Mouse (Mus musculus): ENCODE measurements around the gene Exo5. TPM values are rescaled to one million over a fixed set of nuclear protein-coding genes. Genes with fewer than 3 reads are reported as not detected.
A peak's percentile ranks its signal among the peaks of the same experiment; 100 is the strongest.

Exo5 gene
- total and polyA plus RNA-seq, 2 experiments from 2014 or later = 8.6 to 13.4 TPM

GRCm38 (mm10) chr4:120930736-120931135, 5.9 kb upstream of the Exo5 start:
- DNase-seq (ENCODE audit: low spot score) (no peak), ATAC-seq (no peak)
- no peak for TF ChIP-seq CTCF (IDR thresholded peaks at IDR 0.05; ENCODE audit: low read depth)
- Histone ChIP-seq H3K9ac (replicated peaks; ENCODE audit: low read length) (no peak overlapping the region), H3K27ac (no peak overlapping the region), H3K36me3 (ENCODE audit: insufficient read depth, low read length) (no peaks in the 10 kb centered on the region), H3K9me3 (ENCODE audit: low read length) (peaks cover 7% of the 10 kb centered on the region; the same call in 1 of the 2 replicates), H3K4me3 (ENCODE audit: low read length) (no peak overlapping the region), H3K27me3 (ENCODE audit: insufficient read depth, low read length) (no peaks in the 10 kb centered on the region), H3K4me1 (ENCODE audit: insufficient read depth, low read length) (no peaks in the 10 kb centered on the region), H3K4me2 (ENCODE audit: low read depth, low read length) (no peak overlapping the region)
- WGBS = 96% methylated on average over 18 of the region's 18 CpGs

GRCm38 (mm10) chr4:120928686-120929085, 3.9 kb upstream of the Exo5 start:
- DNase-seq (ENCODE audit: low spot score) = peak; percentile 39

GRCm38 (mm10) chr4:120925386-120925785, 569 bp upstream of the Exo5 start:
- peak; percentile 46; the same call in 1 of the 2 replicates for ATAC-seq
- peaks cover 11% of the 10 kb centered on the region; the same call in 1 of the 2 replicates for H3K36me3 ChIP-seq (ENCODE audit: insufficient read depth, low read length)
- DNase-seq (ENCODE audit: low spot score) = peak; percentile 51
- H3K4me2 ChIP-seq (ENCODE audit: low read depth, low read length) = peak overlapping the region; percentile 84
- no peaks in the 10 kb centered on the region for H3K4me1 ChIP-seq (ENCODE audit: insufficient read depth, low read length)
- peak; percentile 44; the same call in 1 of the 2 replicates for TF ChIP-seq CTCF (IDR thresholded peaks at IDR 0.05; ENCODE audit: low read depth)
- H3K27ac ChIP-seq = peak overlapping the region; percentile 91
- H3K9me3 ChIP-seq (ENCODE audit: low read length) = peaks cover 2% of the 10 kb centered on the region; the same call in 1 of the 2 replicates
- no peaks in the 10 kb centered on the region for H3K27me3 ChIP-seq (ENCODE audit: insufficient read depth, low read length)
- peak overlapping the region; percentile 57 for H3K4me3 ChIP-seq (ENCODE audit: low read length)
- WGBS = 13% methylated on average over 3 of the region's 3 CpGs
- H3K9ac ChIP-seq (replicated peaks; ENCODE audit: low read length) = peak overlapping the region; percentile 84

More at GRCm38 (mm10) chr4:120928686-120929085, 3.9 kb upstream of the Exo5 start:
- Histone ChIP-seq H3K4me3 (ENCODE audit: low read length) (no peak overlapping the region), H3K9ac (replicated peaks; ENCODE audit: low read length) (no peak overlapping the region), H3K27me3 (ENCODE audit: insufficient read depth, low read length) (no peaks in the 10 kb centered on the region), H3K36me3 (ENCODE audit: insufficient read depth, low read length) (no peaks in the 10 kb centered on the region), H3K9me3 (ENCODE audit: low read length) (peaks cover 7% of the 10 kb centered on the region; the same call in 1 of the 2 replicates), H3K27ac (no peak overlapping the region), H3K4me2 (ENCODE audit: low read depth, low read length) (no peak overlapping the region), H3K4me1 (ENCODE audit: insufficient read depth, low read length) (no peaks in the 10 kb centered on the region)
- 78% methylated on average over 3 of the region's 3 CpGs for WGBS
- no peak for ATAC-seq
- peak; percentile 42 for TF ChIP-seq CTCF (IDR thresholded peaks at IDR 0.05; ENCODE audit: low read depth)

GRCm38 (mm10) chr4:120921461-120921860, 3.4 kb downstream of the Exo5 start:
- no peak overlapping the region for H3K27ac ChIP-seq
- peaks cover 11% of the 10 kb centered on the region; the same call in 1 of the 2 replicates for H3K36me3 ChIP-seq (ENCODE audit: insufficient read depth, low read length)
- DNase-seq (ENCODE audit: low spot score) (no peak), ATAC-seq (no peak)
- H3K4me1 ChIP-seq (ENCODE audit: insufficient read depth, low read length) = no peaks in the 10 kb centered on the region
- H3K27me3 ChIP-seq (ENCODE audit: insufficient read depth, low read length) = no peaks in the 10 kb centered on the region
- WGBS = 97% methylated on average over 8 of the region's 8 CpGs
- H3K4me3 ChIP-seq (ENCODE audit: low read length) = no peak overlapping the region
- H3K4me2 ChIP-seq (ENCODE audit: low read depth, low read length) = no peak overlapping the region
- no peak for TF ChIP-seq CTCF (IDR thresholded peaks at IDR 0.05; ENCODE audit: low read depth)
- no peak overlapping the region for H3K9ac ChIP-seq (replicated peaks; ENCODE audit: low read length)
- H3K9me3 ChIP-seq (ENCODE audit: low read length) = no peaks in the 10 kb centered on the region

- WGBS = 73% methylated on average over 4 of the region's 4 CpGs
- no peak overlapping the region for H3K9ac ChIP-seq (replicated peaks; ENCODE audit: low read length)
- no peak overlapping the region for H3K4me3 ChIP-seq (ENCODE audit: low read length)
- no peak overlapping the region for H3K4me2 ChIP-seq (ENCODE audit: low read depth, low read length)
- no peaks in the 10 kb centered on the region for H3K36me3 ChIP-seq (ENCODE audit: insufficient read depth, low read length)
- H3K4me1 ChIP-seq (ENCODE audit: insufficient read depth, low read length) = no peaks in the 10 kb centered on the region
- no peak for DNase-seq (ENCODE audit: low spot score)
- no peaks in the 10 kb centered on the region for H3K9me3 ChIP-seq (ENCODE audit: low read length)
- no peaks in the 10 kb centered on the region for H3K27me3 ChIP-seq (ENCODE audit: insufficient read depth, low read length)
- ATAC-seq = no peak
- no peak for TF ChIP-seq CTCF (IDR thresholded peaks at IDR 0.05; ENCODE audit: low read depth)
- no peak overlapping the region for H3K27ac ChIP-seq
Measured at GRCm38 (mm10) chr4:120914501-120914900, 10.3 kb downstream of the Exo5 start.

GRCm38 (mm10) chr4:120913861-120914260, 11.0 kb downstream of the Exo5 start:
- Histone ChIP-seq H3K27me3 (ENCODE audit: insufficient read depth, low read length) (no peaks in the 10 kb centered on the region), H3K9me3 (ENCODE audit: low read length) (no peaks in the 10 kb centered on the region), H3K4me2 (ENCODE audit: low read depth, low read length) (no peak overlapping the region), H3K27ac (no peak overlapping the region), H3K4me3 (ENCODE audit: low read length) (no peak overlapping the region), H3K4me1 (ENCODE audit: insufficient read depth, low read length) (no peaks in the 10 kb centered on the region), H3K9ac (replicated peaks; ENCODE audit: low read length) (no peak overlapping the region), H3K36me3 (ENCODE audit: insufficient read depth, low read length) (no peaks in the 10 kb centered on the region)
- ATAC-seq (no peak), DNase-seq (ENCODE audit: low spot score) (no peak)
- 85% methylated on average over 1 of the region's 1 CpGs for WGBS
- no peak for TF ChIP-seq CTCF (IDR thresholded peaks at IDR 0.05; ENCODE audit: low read depth)

- Histone ChIP-seq H3K4me2 (ENCODE audit: low read depth, low read length) (no peak overlapping the region), H3K4me1 (ENCODE audit: insufficient read depth, low read length) (no peaks in the 10 kb centered on the region), H3K27ac (no peak overlapping the region), H3K27me3 (ENCODE audit: insufficient read depth, low read length) (no peaks in the 10 kb centered on the region), H3K4me3 (ENCODE audit: low read length) (no peak overlapping the region), H3K9me3 (ENCODE audit: low read length) (no peaks in the 10 kb centered on the region), H3K9ac (replicated peaks; ENCODE audit: low read length) (no peak overlapping the region), H3K36me3 (ENCODE audit: insufficient read depth, low read length) (no peaks in the 10 kb centered on the region)
- no peak for TF ChIP-seq CTCF (IDR thresholded peaks at IDR 0.05; ENCODE audit: low read depth)
- DNase-seq (ENCODE audit: low spot score) (no peak), ATAC-seq (no peak)
- 70% methylated on average over 8 of the region's 8 CpGs for WGBS
Measured at GRCm38 (mm10) chr4:120913443-120913842, 11.4 kb downstream of the Exo5 start.

Data from hindbrain, postnatal 0 days (tissue).